Mouse (Mus musculus): Measurements from ENCODE around the gene AI413582. TPM values are rescaled to one million over a fixed set of nuclear protein-coding genes. Genes with fewer than 3 reads are reported as not detected.

AI413582 gene
- total and polyA plus RNA-seq, 3 experiments, result 14.6 to 43.6 (median 30.2) TPM

GRCm38 (mm10) chr17:27592565-27592910 lies 27.0 kb upstream of the AI413582 start:
- H3K4me1 ChIP-seq (ENCODE audit: control insufficient read depth in 1 of 2, insufficient read depth in 2 of 2), result peaks cover 8 to 27% of the 10 kb centered on the region in 2 experiments
- peak overlapping the region in 1 of 3 experiments; percentile 31 for H3K4me3 ChIP-seq (replicated peaks in 1 of 3; ENCODE audit: low read depth in 2 of 3, low read length in 2 of 3, poor library complexity in 1 of 3)
- H3K27ac ChIP-seq (ENCODE audit: insufficient read depth, low read depth), result peak overlapping the region; percentile 26
- no peak overlapping the region for H3K9ac ChIP-seq (ENCODE audit: insufficient read depth, low read depth)
- in situ Hi-C loops (cut with MboI; ENCODE audit: low pct_ligation_motif_present, low pct_unique_long_range_greater_than_20kb, low sequenced_read_pairs) (no loop called here), dilution Hi-C loops (cut with MboI; ENCODE audit: extremely low pct_ligation_motif_present, extremely low pct_unique_long_range_greater_than_20kb, low sequenced_read_pairs) (no loop called here)
- no peaks in the 10 kb centered on the region for H3K9me3 ChIP-seq (replicated peaks; ENCODE audit: low read length)
- peaks cover 39 to 86% of the 10 kb centered on the region in 2 experiments for H3K36me3 ChIP-seq (replicated peaks in 1 of 2; ENCODE audit: control insufficient read depth in 1 of 2, insufficient read depth in 1 of 2, low read length in 1 of 2)
- no peak for DNase-seq (ENCODE audit: extremely low read depth)
- H3K27me3 ChIP-seq (replicated peaks), result no peaks in the 10 kb centered on the region
- no peaks in the 10 kb centered on the region for H3K79me2 ChIP-seq (replicated peaks; ENCODE audit: control insufficient read depth, extremely low read depth, insufficient read depth, poor library complexity, severe bottlenecking)
- no peak overlapping the region for H3K4me2 ChIP-seq (ENCODE audit: insufficient read depth, low read depth, poor library complexity, severe bottlenecking)
- no peak for TF ChIP-seq KAT2A (IDR thresholded peaks at IDR 0.05; ENCODE audit: insufficient replicate concordance, low read length)
- no peak for TF ChIP-seq IRF4 (IDR thresholded peaks at IDR 0.05; ENCODE audit: low read depth, low read length)
- TF ChIP-seq ZNF384 (IDR thresholded peaks at IDR 0.05; ENCODE audit: low read depth, low read length), result no peak
- no peak for TF ChIP-seq UBTF (IDR thresholded peaks at IDR 0.05; ENCODE audit: low read depth, low read length)

- DNase-seq (ENCODE audit: extremely low read depth), result peak; percentile 44
- Histone ChIP-seq H3K36me3 (replicated peaks in 1 of 2; ENCODE audit: control insufficient read depth in 1 of 2, insufficient read depth in 1 of 2, low read length in 1 of 2) (peaks cover 39 to 89% of the 10 kb centered on the region in 2 experiments), H3K4me3 (replicated peaks in 1 of 3; ENCODE audit: low read depth in 2 of 3, low read length in 2 of 3, poor library complexity in 1 of 3) (no peak overlapping the region), H3K9me3 (replicated peaks; ENCODE audit: low read length) (no peaks in the 10 kb centered on the region), H3K27me3 (replicated peaks) (no peaks in the 10 kb centered on the region), H3K27ac (ENCODE audit: insufficient read depth, low read depth) (peak overlapping the region; percentile 66), H3K79me2 (replicated peaks; ENCODE audit: control insufficient read depth, extremely low read depth, insufficient read depth, poor library complexity, severe bottlenecking) (no peaks in the 10 kb centered on the region), H3K9ac (ENCODE audit: insufficient read depth, low read depth) (peak overlapping the region; percentile 37), H3K4me2 (ENCODE audit: insufficient read depth, low read depth, poor library complexity, severe bottlenecking) (peak overlapping the region; percentile 39; the same call in 1 of the 2 replicates), H3K4me1 (ENCODE audit: control insufficient read depth in 1 of 2, insufficient read depth in 2 of 2) (peaks cover 8 to 27% of the 10 kb centered on the region in 2 experiments)
- dilution Hi-C loops (cut with MboI; ENCODE audit: extremely low pct_ligation_motif_present, extremely low pct_unique_long_range_greater_than_20kb, low sequenced_read_pairs) (no loop called here), in situ Hi-C loops (cut with MboI; ENCODE audit: low pct_ligation_motif_present, low pct_unique_long_range_greater_than_20kb, low sequenced_read_pairs) (no loop called here)
- TF ChIP-seq RCOR1 (conservative IDR thresholded peaks at IDR 0.05; ENCODE audit: low read depth, low read length) (0 out of 2 replicates have a peak, but pooled peaks have one; percentile 22), BHLHE40 (IDR thresholded peaks at IDR 0.05; ENCODE audit: low read depth, low read length) (0 out of 2 replicates have a peak, but pooled peaks have one; percentile 10), IRF4 (IDR thresholded peaks at IDR 0.05; ENCODE audit: low read depth, low read length) (peak; percentile 55; the same call in 1 of the 2 replicates), RAD21 (IDR thresholded peaks at IDR 0.05; ENCODE audit: low read depth, low read length) (peak; percentile 37), MXI1 (IDR thresholded peaks at IDR 0.05; ENCODE audit: low read depth, low read length) (peak; percentile 59; the same call in 1 of the 2 replicates), KAT2A (IDR thresholded peaks at IDR 0.05; ENCODE audit: insufficient replicate concordance, low read length) (no peak), MEF2A (IDR thresholded peaks at IDR 0.05; ENCODE audit: borderline replicate concordance, low read depth, low read length) (0 out of 2 replicates have a peak, but pooled peaks have one; percentile 9), USF1 (IDR thresholded peaks at IDR 0.05; ENCODE audit: low read depth, low read length) (no peak), SMC3 (IDR thresholded peaks at IDR 0.05; ENCODE audit: low read depth, low read length) (peak; percentile 19; the same call in 1 of the 2 replicates), POLR2A (IDR thresholded peaks at IDR 0.05; ENCODE audit: low read depth, low read length) (no peak), SIN3A (IDR thresholded peaks at IDR 0.05; ENCODE audit: low read length) (peak; percentile 50), CTCF (conservative IDR thresholded peaks at IDR 0.05 in 1 of 2, IDR thresholded peaks at IDR 0.05 in 1 of 2; ENCODE audit: low read depth in 2 of 2, low read length in 2 of 2) (peak; percentile 53 to 60; a peak in 3 of 4 replicates), HCFC1 (IDR thresholded peaks at IDR 0.05; ENCODE audit: low read depth, low read length) (0 out of 2 replicates have a peak, but pooled peaks have one; percentile 44), POLR2AphosphoS2 (IDR thresholded peaks at IDR 0.05; ENCODE audit: low read depth, low read length) (no peak), JUN (IDR thresholded peaks at IDR 0.05; ENCODE audit: insufficient read depth, low read depth, low read length) (no peak), ETS1 (conservative IDR thresholded peaks at IDR 0.05; ENCODE audit: low read depth, low read length) (peak; percentile 81), PAX5 (IDR thresholded peaks at IDR 0.05; ENCODE audit: low read length) (no peak), EP300 (IDR thresholded peaks at IDR 0.05; ENCODE audit: low read length) (peak; percentile 43; the same call in 1 of the 2 replicates), ZNF384 (IDR thresholded peaks at IDR 0.05; ENCODE audit: low read depth, low read length) (no peak), ZC3H11A (IDR thresholded peaks at IDR 0.05; ENCODE audit: low read depth, low read length) (no peak), MAX (IDR thresholded peaks at IDR 0.05; ENCODE audit: low read length) (0 out of 2 replicates have a peak, but pooled peaks have one; percentile 33)
Measured at GRCm38 (mm10) chr17:27591826-27592564, 26.4 kb upstream of the AI413582 start.
